Mouse (Mus musculus) left cerebral cortex, postnatal 25 days (tissue): Measurements from ENCODE around the gene Tmem234. TPM values are rescaled to one million over a fixed set of nuclear protein-coding genes. Genes with fewer than 3 reads are reported as not detected.

ENCODE experiments used
- DNase-seq, 2 experiments: peaks; one replicate each; pipeline ENCODE4 v3.0.0; 2022; ENCODE audit warnings: low spot score in 2 of 2, mixed read lengths in 1 of 2
- intact Hi-C: fragments of 180-260 bp; cut with DNase I; formaldehyde crosslinking; loops from one replicate; pipeline ENCODE4 v1.15.1; 2025
- total RNA-seq, 2 experiments: library from RNA; stranded (reverse); gene quantifications; 2 replicates each; pipeline ENCODE4 v1.2.3; 2021

The Tmem234 gene
- total RNA-seq, 2 experiments from 2014 or later: 96.6 to 96.8 TPM

DNA sequence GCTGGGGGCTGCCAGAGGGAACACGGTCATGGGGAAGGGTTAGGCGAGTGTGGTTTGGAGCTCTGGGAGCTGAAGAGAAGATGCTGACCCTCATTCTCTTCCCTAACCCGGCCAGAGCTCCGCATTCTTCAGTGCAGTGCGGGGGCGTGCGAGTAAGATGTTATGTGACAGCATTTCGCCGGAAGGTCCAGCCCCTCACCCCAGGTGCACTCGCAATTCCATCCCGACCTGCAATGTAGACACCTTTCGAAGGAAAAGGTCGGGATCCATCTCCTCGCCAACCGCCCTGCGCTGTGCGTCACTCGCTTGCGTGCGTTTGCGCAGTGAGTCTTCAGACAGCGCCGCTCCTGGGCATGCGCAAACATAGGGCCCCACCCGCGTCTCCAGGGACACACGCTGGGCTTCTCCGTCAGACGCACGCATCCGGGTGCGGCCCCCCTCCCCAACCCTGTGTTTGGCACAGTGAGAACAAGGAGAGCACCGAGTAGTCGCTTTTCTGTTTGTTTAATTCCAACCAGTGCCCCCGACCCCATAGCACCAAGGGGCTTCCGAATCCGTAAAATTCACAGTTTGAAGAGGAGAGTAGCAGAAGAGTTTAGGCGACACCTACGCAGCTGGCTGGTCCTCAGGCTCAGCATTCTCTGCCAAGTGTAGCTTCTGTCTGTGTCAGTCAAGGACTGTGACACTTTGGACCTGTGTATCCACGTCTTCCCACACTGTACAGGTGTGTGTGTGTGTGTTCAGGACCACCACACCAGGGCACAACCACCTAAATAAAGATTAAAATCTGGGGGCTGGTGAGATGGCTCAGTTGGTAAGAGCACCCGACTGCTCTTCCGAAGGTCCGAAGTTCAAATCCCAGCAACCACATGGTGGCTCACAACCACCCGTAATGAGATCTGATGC lies 18.6 kb downstream of the Tmem234 start, which contains the start of gene Iqcc:
TSS of gene Iqcc (minus strand) at position 314 of the 906 bp plus-strand sequence.
- intact Hi-C loops: no loop called here
- peak; percentile 95 to 98 for DNase-seq

DNA sequence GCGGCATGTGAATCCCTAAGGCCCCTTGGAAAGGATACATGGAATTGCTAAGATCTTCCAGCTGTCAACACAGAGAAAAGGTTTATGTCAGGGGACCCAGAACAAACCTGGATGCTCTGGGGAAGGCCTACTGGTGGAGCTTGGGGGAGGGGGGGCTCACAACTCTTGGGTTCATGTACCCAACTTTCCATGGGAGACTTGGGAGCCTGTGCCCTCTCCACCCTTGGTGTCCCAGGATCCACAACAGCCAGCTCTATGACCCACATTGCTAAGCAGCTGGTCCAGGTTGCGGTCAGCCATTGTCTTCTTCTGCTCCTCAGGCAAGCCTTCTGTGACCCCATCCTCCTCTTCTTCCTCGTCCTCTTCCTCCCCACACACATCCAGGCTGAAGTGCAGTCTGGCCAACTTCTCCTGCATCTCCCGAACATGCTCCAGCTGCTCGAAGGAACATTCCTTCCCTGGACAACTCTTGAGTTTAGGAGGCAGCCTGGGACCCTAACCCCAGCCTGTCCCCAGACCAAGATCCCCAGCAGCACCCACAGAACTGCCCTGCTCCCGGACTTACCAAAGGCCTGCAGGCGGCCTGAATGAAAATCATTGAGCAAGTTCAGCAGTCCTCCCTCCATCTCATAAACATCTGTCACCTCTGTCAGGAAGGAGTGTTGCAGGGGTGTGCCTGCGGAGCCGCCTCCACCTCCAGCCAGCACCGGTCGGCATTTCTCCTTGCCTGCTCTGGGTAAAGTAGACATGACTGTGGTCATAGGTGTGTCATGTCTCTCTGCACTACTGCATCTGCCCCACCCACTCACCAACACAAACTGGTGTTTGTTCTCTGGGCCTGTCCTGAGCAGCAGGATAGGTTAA lies 20.2 kb downstream of the Tmem234 start:
- intact Hi-C loops: no loop called here
- no peak for DNase-seq

DNA sequence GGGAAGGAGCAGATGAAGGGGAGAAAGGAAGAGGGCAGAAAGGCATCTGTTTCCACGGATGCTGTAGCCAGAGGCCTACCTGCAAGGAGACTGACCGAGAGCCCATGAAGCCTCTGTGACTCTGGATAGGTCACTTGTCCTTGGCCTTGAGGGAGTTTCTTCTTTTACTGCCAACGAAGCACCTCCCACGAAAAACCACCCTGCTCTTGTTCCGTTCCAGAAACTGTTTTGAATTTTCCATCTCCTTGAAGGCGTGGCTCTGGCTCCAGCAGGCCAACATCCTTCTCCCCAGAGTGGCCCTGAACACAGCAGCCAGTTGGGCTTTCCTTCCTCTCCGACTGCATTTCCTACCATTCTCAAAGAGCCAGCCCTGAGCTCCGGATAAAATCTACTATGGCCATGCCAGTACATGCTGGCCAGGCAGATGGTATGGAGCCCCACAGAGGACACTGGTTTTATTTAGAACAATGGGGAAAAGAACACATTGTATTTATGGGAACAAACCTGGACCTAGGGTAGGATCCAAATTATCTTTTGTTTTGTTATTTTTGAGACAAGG lies 20.9 kb downstream of the Tmem234 start:
- DNase-seq: no peak
- intact Hi-C loops: no loop called here

DNA sequence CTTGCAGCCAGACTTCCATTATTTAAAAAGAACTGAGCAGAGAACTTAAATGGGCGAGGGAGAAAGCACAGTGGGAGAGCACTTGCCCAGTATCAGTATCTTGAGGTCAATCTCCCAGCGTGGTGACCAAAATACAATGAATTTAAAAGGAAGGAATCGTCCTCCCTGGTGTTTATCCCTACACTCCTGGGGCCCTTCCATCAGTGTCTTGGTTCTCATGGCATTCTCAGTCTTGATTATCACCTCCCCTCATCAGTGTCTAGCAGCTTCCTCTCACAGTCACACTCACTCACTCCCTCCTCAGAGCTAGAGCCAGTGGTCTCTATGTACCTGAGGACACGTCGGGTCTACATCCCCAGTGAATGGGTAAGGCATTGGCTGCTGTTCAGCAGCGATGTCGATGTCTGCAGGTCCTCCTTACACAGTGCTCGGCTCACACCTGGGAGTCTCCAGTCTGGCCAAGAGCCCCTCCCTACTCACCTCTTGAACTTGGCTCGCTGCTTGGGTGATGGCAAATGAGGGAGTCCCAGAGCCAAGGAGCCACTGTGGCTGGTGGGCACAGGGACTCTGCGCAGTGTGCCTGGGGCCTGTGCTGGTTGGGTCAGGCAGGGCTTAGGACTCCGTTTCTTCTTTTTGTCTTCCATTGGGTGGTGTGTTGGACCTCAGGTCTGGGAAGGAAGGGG lies 21.8 kb downstream of the Tmem234 start:
- intact Hi-C loops: no loop called here
- DNase-seq: no peak

GRCm38 (mm10) chr4:129622803-129623535 lies 22.5 kb downstream of the Tmem234 start:
- intact Hi-C loops: no loop called here
- no peak for DNase-seq

DNA sequence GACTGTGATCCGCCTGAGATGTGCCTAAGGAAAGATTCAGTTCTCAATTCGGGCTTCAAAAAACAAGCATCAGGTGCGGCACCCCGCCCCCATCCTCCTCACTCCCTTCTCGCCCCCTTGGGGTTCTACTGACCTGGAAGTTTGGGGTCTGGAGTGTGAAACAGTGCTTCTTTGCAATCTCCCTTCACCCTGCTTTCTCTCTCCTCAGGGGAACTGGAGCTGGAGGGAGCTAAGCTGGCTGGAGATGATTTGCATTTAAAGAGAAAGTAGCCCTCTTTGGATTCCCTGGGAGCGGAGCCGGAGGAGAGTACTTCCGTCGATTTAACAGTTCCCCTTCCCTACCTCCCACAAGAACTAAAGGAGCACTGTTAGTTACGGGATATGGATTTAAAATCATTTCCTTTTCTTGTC lies 23.2 kb downstream of the Tmem234 start, which contains the start of gene Ccdc28b:
TSS of gene Ccdc28b (minus strand) at position 267 of the 411 bp plus-strand sequence.
- intact Hi-C loops: no loop called here

DNA sequence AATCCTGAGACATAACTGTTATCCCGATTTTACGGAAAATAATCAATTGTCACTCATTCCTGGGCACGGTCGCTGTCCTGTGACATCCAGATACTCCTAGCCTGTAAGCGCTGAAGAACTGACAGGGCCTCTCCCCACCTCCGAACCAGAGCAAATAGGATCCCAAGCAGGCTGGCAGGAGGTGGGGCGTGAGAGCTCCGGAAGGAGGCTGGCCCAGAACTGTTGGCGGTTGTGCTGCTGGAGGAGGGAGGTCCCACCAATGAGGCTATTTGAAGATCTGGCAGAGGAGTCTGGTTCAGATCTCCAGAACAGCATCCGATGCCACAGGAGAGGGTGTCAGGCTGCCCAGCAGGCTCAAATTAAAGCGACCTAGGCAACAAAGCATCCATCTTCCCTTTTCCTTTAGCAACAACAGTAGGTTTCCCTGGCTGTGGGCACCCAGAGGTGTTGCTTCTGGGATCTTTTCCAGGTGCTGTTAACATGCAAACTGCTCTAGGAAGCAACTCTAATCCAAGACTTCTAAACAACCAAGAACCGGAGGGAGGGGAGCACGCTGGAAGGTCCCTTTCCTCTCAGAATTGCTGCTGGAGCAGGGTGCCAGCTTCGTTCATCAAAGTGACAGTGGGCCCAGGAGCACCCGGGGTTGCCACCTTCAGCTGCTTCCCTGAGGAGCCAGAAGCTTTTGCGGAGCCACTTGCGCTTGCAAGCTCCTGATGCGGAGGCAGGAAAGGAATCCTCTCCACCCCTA lies 24.0 kb downstream of the Tmem234 start:
- DNase-seq: peak; percentile 87 to 97
- intact Hi-C loops: no loop called here

More for the DNA sequence above, 23.2 kb downstream of the Tmem234 start, which contains the start of gene Ccdc28b:
- peak; percentile 67 to 84 for DNase-seq

DNA sequence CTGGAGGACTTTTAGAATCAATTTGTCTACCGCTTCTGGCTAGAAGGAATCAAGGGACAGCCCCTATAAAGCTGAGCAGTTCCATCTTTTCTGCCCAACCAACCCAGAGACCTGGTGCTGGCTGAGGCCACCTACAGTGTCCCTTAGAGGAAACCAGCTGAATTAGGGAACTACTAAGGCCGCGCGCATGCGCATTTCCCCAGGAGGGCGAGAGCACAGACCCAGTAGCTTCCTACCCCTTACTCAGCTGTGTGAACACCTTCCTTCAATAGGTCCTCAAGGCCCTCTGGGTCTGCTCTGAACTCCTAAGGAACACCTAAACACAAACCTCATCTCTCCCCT lies 24.5 kb downstream of the Tmem234 start:
- intact Hi-C loops: no loop called here
- peak; percentile 65 to 76 for DNase-seq

DNA sequence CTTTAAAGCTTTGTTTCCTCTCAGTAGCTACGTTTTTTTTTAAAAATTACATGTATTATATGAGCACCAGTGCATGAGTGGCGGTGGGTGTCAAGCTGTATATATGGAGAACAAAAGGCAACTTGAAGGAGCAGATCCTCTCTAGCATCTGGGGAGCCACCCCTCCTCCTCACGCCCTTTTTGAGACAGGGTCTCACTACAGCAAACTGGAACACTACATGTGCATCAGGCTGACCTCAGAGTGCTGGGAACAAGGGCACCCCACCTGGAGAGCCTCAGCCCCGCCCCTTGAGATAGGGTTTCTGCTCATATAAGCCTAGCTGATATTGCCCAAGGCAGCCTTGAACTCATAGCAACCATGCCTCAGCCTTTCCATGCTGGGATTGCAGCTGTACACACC lies 25.0 kb downstream of the Tmem234 start:
- intact Hi-C loops: no loop called here

DNA sequence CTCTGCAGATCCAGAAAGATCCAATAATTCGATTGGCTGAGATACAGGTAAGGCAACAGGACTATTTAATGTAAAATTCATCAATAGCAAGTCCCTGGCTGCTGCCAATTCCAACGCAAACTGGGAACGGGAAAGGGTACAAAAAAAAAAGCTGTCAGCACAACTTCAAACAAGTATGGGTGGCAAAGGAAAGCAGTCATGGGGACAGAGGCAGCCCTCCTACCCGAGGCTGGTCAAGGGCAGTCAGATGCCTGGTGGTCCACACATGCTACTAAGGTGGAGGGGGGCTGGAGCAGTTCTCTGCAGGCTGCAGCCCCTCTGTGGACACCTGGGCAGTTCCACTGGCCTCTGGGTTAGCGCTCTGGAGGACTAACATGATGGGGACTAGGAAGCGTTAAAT lies 25.6 kb downstream of the Tmem234 start:
- DNase-seq: no peak
- intact Hi-C loops: loop anchor here (2.0 kb wide), 1 partner anchor 15 kb away; the partner anchor contains the start of gene Txlna

More for the DNA sequence above, 25.0 kb downstream of the Tmem234 start:
- no peak for DNase-seq

DNA sequence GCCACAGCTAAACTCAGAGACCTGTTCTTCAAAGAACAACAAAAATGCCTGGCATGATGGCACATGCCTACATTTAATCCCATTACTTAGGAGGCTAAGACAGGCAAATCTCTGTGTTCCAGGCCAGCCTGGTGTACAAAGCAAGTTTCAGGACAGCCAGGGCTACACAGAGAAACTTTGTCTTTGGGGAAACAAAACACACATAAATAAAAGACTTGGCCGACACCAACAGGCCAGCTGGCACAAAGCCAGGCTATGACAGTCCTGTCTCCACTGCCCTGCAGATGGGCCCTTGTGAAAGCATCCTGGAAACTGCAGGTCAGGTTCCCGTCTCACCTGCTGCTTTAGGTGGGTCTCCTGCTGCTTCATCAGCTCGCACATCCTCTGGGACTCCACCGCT lies 30.5 kb downstream of the Tmem234 start:
- intact Hi-C loops: no loop called here
- no peak for DNase-seq

DNA sequence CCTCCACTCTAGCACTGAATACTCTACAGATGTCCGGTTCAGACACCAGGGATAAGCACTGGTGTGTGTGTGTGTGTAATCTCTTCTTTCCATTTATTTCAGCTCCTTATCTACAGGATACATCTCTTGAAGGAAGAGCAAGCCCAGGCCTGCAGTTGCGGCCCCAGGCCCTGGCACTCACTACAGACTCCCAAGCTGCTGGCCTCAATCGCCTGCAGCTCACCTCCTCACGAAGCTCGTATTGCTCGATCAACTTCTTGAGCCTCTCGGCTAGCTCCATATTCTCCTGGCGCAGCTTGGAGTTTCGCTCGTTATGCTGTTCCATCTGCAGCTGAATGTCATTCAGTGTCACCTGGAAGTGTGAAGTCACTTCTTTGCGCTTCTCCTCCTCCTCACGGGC lies 31.4 kb downstream of the Tmem234 start:
- no peak for DNase-seq
- intact Hi-C loops: no loop called here

GRCm38 (mm10) chr4:129633852-129634251 lies 33.4 kb downstream of the Tmem234 start:
- intact Hi-C loops: no loop called here

GRCm38 (mm10) chr4:129639221-129639620 lies 38.8 kb downstream of the Tmem234 start:
- intact Hi-C loops: no loop called here
- no peak for DNase-seq

More at GRCm38 (mm10) chr4:129633852-129634251, 33.4 kb downstream of the Tmem234 start:
- DNase-seq: no peak

GRCm38 (mm10) chr4:129640101-129640637 lies 39.7 kb downstream of the Tmem234 start:
- no peak for DNase-seq
- intact Hi-C loops: loop anchor here (2.0 kb wide), 1 partner anchor 13 kb away; no protein-coding TSS in a partner anchor

DNA sequence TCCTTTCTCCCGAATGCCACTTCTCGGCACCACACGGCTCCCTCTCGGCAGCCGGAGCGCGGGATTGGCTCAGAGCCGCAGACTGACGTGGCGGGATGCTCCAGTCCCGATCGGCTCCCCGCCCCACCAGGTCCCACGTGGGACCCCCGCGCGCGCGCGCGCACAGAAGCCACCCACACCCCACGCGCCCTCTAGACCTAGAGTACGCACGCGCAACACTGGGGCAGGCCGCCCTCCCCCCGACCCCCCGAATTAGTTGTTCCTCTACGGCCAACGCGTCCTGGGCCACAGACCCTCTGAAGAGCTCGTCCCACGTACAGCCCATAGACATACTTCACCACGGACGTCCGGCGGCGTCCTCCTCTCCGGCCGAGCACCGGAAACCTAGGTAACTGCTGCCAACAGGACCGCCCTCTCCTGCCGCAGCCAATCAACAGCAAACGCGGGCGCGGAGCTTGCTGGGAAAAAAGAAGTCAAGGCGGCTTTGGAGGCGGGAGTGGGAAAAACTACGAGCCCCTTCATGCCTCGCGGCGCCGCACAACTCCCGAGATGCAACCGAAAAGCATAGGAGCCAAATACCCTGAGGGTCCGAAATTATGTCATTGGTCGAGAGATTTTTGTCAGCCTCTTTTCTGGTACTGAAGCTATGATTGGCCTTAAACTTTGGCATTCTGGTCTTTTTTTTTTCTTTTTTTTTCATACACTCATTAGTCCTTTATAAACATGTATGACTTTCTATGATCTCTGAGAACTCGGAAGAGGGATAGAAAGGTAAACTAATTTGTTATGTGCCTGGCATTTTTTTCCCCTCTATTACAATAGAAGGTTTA lies 40.4 kb downstream of the Tmem234 start, which contains the start of gene Txlna:
TSS of gene Txlna (minus strand) at position 428 of the 830 bp plus-strand sequence.
- intact Hi-C loops: loop anchor here (2.0 kb wide), 1 partner anchor 14 kb away; no protein-coding TSS in a partner anchor
- DNase-seq: peak; percentile 97 to 99

- intact Hi-C loops: loop anchor here (2.0 kb wide), 1 partner anchor 15 kb away; no protein-coding TSS in a partner anchor
- DNase-seq: no peak
Measured at GRCm38 (mm10) chr4:129641756-129642155, 41.3 kb downstream of the Tmem234 start.
